Mouse (Mus musculus) E14TG2a.4 (cell line): ENCODE results near the gene Ddt.

ENCODE experiments used
- H3K27me3 ChIP-seq: 2 replicates; pipeline ENCODE4 v1.6.1; 2014; ENCODE audit warnings: low read length, control low read depth; ENCODE audit not compliant: insufficient read depth
- H3K36me3 ChIP-seq: 2 replicates; pipeline ENCODE4 v1.6.1; 2014; ENCODE audit warnings: low read length, control low read depth; ENCODE audit not compliant: insufficient read depth
- H3K4me1 ChIP-seq: replicated peaks from 2 replicates; pipeline ENCODE4 v1.6.1; 2014; ENCODE audit warnings: low read depth, low read length, control low read depth
- H3K4me3 ChIP-seq: replicated peaks from 2 replicates; pipeline ENCODE4 v1.5.1; 2014; ENCODE audit warnings: mild to moderate bottlenecking, low read length
- H3K9me3 ChIP-seq: 2 replicates; pipeline ENCODE4 v1.6.1; 2014; ENCODE audit warnings: low read length, control low read depth
- CTCF ChIP-seq: conservative IDR thresholded peaks from 2 replicates; pipeline ENCODE4 v1.5.1; 2014; ENCODE audit warnings: low read length
- NANOG ChIP-seq: IDR thresholded peaks from 2 replicates; pipeline ENCODE4 v1.6.1; 2014; ENCODE audit warnings: borderline replicate concordance, low read length, mixed read lengths
- POU5F1 ChIP-seq: IDR thresholded peaks from 2 replicates; pipeline ENCODE4 v1.6.1; 2014; ENCODE audit warnings: low read length, borderline replicate concordance

Ddt gene

DNA sequence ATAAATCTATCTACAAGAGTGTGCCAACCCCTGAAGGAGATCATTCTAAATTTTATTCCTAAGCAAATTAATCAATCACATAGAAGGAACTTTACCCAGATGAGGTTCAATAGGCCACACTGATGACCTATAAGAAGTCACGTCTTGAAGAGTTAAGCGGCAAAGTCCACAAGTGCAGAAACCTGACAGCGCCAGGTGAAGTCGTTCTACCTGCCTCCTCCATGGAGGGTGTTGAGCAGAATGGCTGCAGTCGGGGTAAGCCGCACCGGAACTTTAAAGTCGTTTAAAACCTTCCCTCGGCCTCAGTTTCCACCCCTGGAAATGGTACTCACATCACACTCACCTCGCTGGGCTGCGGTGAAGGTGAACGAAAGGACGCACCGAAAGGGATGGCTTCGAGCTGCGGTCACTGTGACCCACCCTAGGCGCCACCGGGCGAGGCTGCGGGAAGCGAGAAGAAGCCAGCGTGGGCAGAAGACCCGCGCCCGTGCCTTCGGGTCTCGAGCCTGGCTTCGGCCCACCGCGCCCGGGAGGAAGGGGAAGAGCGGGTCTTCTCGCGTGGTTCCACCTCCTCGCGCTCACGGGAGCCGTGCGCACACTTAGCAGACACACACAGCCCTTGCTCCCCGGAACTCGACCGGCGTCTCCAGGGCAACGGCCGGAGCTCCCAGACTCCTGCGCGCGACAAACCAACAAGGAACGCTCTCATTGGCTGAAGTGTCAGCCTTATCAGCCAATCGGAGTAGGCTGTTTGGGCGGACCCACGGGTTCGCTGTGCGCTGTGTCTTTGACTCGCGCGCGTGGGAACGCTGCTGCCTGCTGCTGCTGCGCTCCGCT, 9.3 kb downstream of the Ddt start, which contains the start of gene Cabin1:
TSS of gene Cabin1 (minus strand) at position 660 of the 837 bp plus-strand sequence.
- Histone ChIP-seq H3K27me3 (no peaks in the 10 kb centered on the region), H3K36me3 (peaks cover 31% of the 10 kb centered on the region), H3K4me1 (peaks cover 41% of the 10 kb centered on the region), H3K9me3 (no peaks in the 10 kb centered on the region), H3K4me3 (peak within 1 kb of the TSS; percentile 95)
- TF ChIP-seq CTCF (no peak), NANOG (no peak), POU5F1 (no peak)

GRCm38 (mm10) chr10:75762413-75762812, 10.8 kb downstream of the Ddt start:
- TF ChIP-seq POU5F1 (no peak), CTCF (no peak), NANOG (no peak)
- Histone ChIP-seq H3K27me3 (no peaks in the 10 kb centered on the region), H3K9me3 (no peaks in the 10 kb centered on the region), H3K4me1 (peaks cover 34% of the 10 kb centered on the region), H3K4me3 (no peak overlapping the region), H3K36me3 (peaks cover 44% of the 10 kb centered on the region)

DNA sequence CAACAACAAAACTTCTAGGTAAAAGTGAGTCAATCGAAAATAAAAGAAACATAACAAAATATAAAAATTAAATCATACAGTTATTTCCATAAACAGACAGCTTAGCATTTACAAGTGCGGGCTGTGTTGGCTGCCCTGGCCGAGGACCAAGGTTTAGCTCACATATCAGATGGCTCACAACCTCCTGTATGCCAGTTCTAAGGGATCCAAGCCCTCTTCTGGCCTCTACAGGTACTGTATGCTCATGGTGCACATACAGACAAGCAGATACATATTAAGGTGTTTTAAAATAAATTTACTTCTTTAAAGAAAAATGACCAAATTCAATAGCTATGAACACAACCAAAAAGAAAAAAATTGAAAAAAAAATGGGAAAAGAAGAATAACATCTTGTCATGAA, 12.9 kb downstream of the Ddt start:
- Histone ChIP-seq H3K4me3 (no peak overlapping the region), H3K27me3 (no peaks in the 10 kb centered on the region), H3K36me3 (peaks cover 64% of the 10 kb centered on the region), H3K9me3 (no peaks in the 10 kb centered on the region), H3K4me1 (peaks cover 30% of the 10 kb centered on the region)
- no peak for TF ChIP-seq POU5F1
- TF ChIP-seq CTCF: peak; percentile 45

GRCm38 (mm10) chr10:75756719-75757118, 16.5 kb downstream of the Ddt start:
- no peak overlapping the region for H3K4me3 ChIP-seq
- H3K9me3 ChIP-seq: no peaks in the 10 kb centered on the region
- peaks cover 24% of the 10 kb centered on the region for H3K4me1 ChIP-seq
- no peaks in the 10 kb centered on the region for H3K27me3 ChIP-seq
- peaks cover 90% of the 10 kb centered on the region for H3K36me3 ChIP-seq
- TF ChIP-seq NANOG (no peak), CTCF (no peak), POU5F1 (no peak)

DNA sequence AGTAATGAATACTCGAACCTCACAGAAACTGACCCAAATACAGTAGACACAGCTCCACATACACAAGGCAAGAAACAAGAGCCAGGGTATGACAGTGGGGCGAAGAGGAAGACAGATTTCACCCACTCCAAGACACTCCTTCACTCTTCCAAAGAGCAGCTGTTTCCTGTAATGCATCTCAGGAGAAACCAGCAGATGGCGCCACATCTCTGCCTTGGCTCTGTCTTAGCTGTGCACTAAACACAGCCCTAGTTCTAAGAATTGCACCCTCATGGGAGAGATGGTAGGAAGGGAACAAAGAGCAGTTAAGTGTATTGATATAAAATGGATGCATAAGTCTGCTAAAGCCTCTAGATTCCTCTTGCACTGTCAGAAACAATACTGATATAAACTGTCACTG, 29.2 kb downstream of the Ddt start:
- no peak overlapping the region for H3K4me3 ChIP-seq
- no peak for TF ChIP-seq NANOG
- no peak for TF ChIP-seq POU5F1
- TF ChIP-seq CTCF: peak; percentile 79
- peaks cover 4% of the 10 kb centered on the region; the same call in 1 of the 2 replicates for H3K4me1 ChIP-seq
- H3K36me3 ChIP-seq: peaks cover 98% of the 10 kb centered on the region
- H3K27me3 ChIP-seq: no peaks in the 10 kb centered on the region
- no peaks in the 10 kb centered on the region for H3K9me3 ChIP-seq

DNA sequence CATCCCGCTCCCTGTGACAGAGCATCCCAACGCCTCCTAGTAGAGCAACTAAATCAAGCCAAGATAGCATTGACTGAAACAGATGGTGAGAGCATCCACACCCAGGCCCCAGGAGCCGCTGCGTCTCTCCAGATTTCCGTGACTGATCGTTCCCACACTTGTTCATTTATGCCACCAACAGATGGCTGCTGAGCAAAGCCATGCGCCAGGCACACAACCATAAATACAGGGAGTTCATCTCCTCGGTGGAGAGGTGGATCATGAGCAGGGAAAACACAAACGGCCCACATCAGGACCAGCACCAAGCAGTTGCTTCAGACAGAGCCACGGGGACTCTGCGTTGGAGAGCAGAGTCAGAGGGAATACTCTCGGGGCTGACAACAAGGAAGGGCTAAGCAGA, 29.8 kb downstream of the Ddt start:
- no peak overlapping the region for H3K4me3 ChIP-seq
- no peak for TF ChIP-seq POU5F1
- TF ChIP-seq CTCF: no peak
- TF ChIP-seq NANOG: no peak
- H3K36me3 ChIP-seq: peaks cover 100% of the 10 kb centered on the region
- peaks cover 4% of the 10 kb centered on the region; the same call in 1 of the 2 replicates for H3K4me1 ChIP-seq
- no peaks in the 10 kb centered on the region for H3K9me3 ChIP-seq
- no peaks in the 10 kb centered on the region for H3K27me3 ChIP-seq

GRCm38 (mm10) chr10:75740866-75741265, 32.3 kb downstream of the Ddt start:
- TF ChIP-seq CTCF (no peak), NANOG (no peak), POU5F1 (no peak)
- H3K27me3 ChIP-seq: no peaks in the 10 kb centered on the region
- no peak overlapping the region for H3K4me3 ChIP-seq
- peaks cover 100% of the 10 kb centered on the region for H3K36me3 ChIP-seq
- H3K4me1 ChIP-seq: peaks cover 4% of the 10 kb centered on the region; the same call in 1 of the 2 replicates
- H3K9me3 ChIP-seq: no peaks in the 10 kb centered on the region

GRCm38 (mm10) chr10:75725449-75725848, 47.8 kb downstream of the Ddt start:
- peaks cover 100% of the 10 kb centered on the region for H3K36me3 ChIP-seq
- TF ChIP-seq NANOG (no peak), CTCF (no peak), POU5F1 (no peak)
- no peak overlapping the region for H3K4me3 ChIP-seq
- H3K4me1 ChIP-seq: 0 out of 2 replicates have a peak, but pooled peaks cover 5% of the 10 kb centered on the region
- no peaks in the 10 kb centered on the region for H3K9me3 ChIP-seq
- no peaks in the 10 kb centered on the region for H3K27me3 ChIP-seq
